Mouse (Mus musculus) MEL (cell line): Measurements from ENCODE around the gene Tmem11. TPM values are rescaled to one million over a fixed set of nuclear protein-coding genes. Genes with fewer than 3 reads are reported as not detected.

Source experiments
- DNase-seq: peaks from one replicate; pipeline ENCODE4 v3.0.0; 2011; ENCODE audit warnings: low read depth, low spot score
- H3K27ac ChIP-seq: 2 replicates; pipeline ENCODE4 v1.5.1; 2012; ENCODE audit warnings: low read depth, mild to moderate bottlenecking, control low read depth, low read length, moderate library complexity; ENCODE audit not compliant: control insufficient read depth
- H3K27me3 ChIP-seq, 2 experiments: fragments of 150-350 bp in 1 of 2; sonication (generic) in 1 of 2; 2 replicates each; pipeline ENCODE4 v1.6.1; 2012; ENCODE audit warnings: low read length in 2 of 2, mild to moderate bottlenecking in 2 of 2, improper control_type of control experiment in 1 of 2, moderate library complexity in 1 of 2; ENCODE audit not compliant: insufficient read depth in 2 of 2, control insufficient read depth in 1 of 2
- H3K36me3 ChIP-seq, 2 experiments: 2 replicates each; pipeline ENCODE4 v1.6.1; 2012 to 2014; ENCODE audit warnings: low read length in 2 of 2, improper control_type of control experiment in 1 of 2, inconsistent platforms in 1 of 2, mild to moderate bottlenecking in 1 of 2; ENCODE audit not compliant: insufficient read depth in 2 of 2, control insufficient read depth in 1 of 2
- H3K4me1 ChIP-seq, 2 experiments: fragments of 150-350 bp in 1 of 2; sonication (generic) in 1 of 2; 2 replicates each; pipeline ENCODE4 v1.6.1; 2012; ENCODE audit warnings: low read length in 2 of 2, improper control_type of control experiment in 1 of 2, mild to moderate bottlenecking in 1 of 2; ENCODE audit not compliant: insufficient read depth in 2 of 2, control insufficient read depth in 1 of 2
- H3K4me3 ChIP-seq, 2 experiments: fragments of 150-350 bp in 1 of 2; sonication (generic) in 1 of 2; 2 replicates each; pipeline ENCODE4 v1.5.1; 2012; ENCODE audit warnings: low read depth in 2 of 2, low read length in 2 of 2, mild to moderate bottlenecking in 2 of 2, moderate library complexity in 2 of 2, control low read depth in 1 of 2, improper control_type of control experiment in 1 of 2; ENCODE audit not compliant: control insufficient read depth in 1 of 2, insufficient read depth in 1 of 2
- H3K79me2 ChIP-seq: 2 replicates; pipeline ENCODE4 v1.6.1; 2012; ENCODE audit warnings: mild to moderate bottlenecking, low read length, moderate library complexity; ENCODE audit not compliant: control insufficient read depth, poor library complexity, insufficient read depth
- H3K9ac ChIP-seq: 2 replicates; pipeline ENCODE4 v1.6.1; 2012; ENCODE audit warnings: low read depth, mild to moderate bottlenecking, control low read depth, low read length, moderate library complexity; ENCODE audit not compliant: control insufficient read depth, poor library complexity, severe bottlenecking
- H3K9me3 ChIP-seq: fragments of 150-350 bp; sonication (generic); replicated peaks from 2 replicates; pipeline ENCODE4 v1.6.1; 2012; ENCODE audit warnings: mild to moderate bottlenecking, low read length, improper control_type of control experiment, moderate library complexity; ENCODE audit not compliant: insufficient read depth
- BHLHE40 ChIP-seq: IDR thresholded peaks from 2 replicates; pipeline ENCODE4 v1.6.1; 2012; ENCODE audit warnings: low read depth, mild to moderate bottlenecking, inconsistent platforms, low read length, improper control_type of control experiment, borderline replicate concordance
- CHD1 ChIP-seq: IDR thresholded peaks from 2 replicates; pipeline ENCODE4 v1.6.1; 2012; ENCODE audit warnings: low read depth, mild to moderate bottlenecking, inconsistent platforms, low read length, improper control_type of control experiment
- CHD2 ChIP-seq: IDR thresholded peaks from 2 replicates; pipeline ENCODE4 v1.6.1; 2011; ENCODE audit warnings: low read length, improper control_type of control experiment
- CTCF ChIP-seq, 3 experiments: IDR thresholded peaks in 2 of 3; conservative IDR thresholded peaks in 1 of 3; 2 replicates each; pipeline ENCODE4 v1.5.1; 2011 to 2012; ENCODE audit warnings: low read length in 3 of 3, low read depth in 2 of 3, mild to moderate bottlenecking in 2 of 3, improper control_type of control experiment in 1 of 3, inconsistent platforms in 1 of 3, mixed read lengths in 1 of 3, moderate library complexity in 1 of 3; ENCODE audit not compliant: control insufficient read depth in 1 of 3, insufficient read depth in 1 of 3, poor library complexity in 1 of 3, severe bottlenecking in 1 of 3
- HCFC1 ChIP-seq: IDR thresholded peaks from 2 replicates; pipeline ENCODE4 v1.6.1; 2012; ENCODE audit warnings: low read depth, mild to moderate bottlenecking, inconsistent platforms, low read length, improper control_type of control experiment, moderate library complexity
- JUND ChIP-seq: IDR thresholded peaks from 2 replicates; pipeline ENCODE4 v1.6.1; 2011; ENCODE audit warnings: low read depth, mild to moderate bottlenecking, improper control_type of control experiment, low read length
- KAT2A ChIP-seq: conservative IDR thresholded peaks from 2 replicates; pipeline ENCODE4 v1.6.1; 2012; ENCODE audit warnings: low read depth, low read length, improper control_type of control experiment, inconsistent platforms
- MAX ChIP-seq: IDR thresholded peaks from 2 replicates; pipeline ENCODE4 v1.6.1; 2011; ENCODE audit warnings: low read length, improper control_type of control experiment
- MEF2A ChIP-seq: IDR thresholded peaks from 2 replicates; pipeline ENCODE4 v1.6.1; 2014; ENCODE audit warnings: low read depth, mild to moderate bottlenecking, inconsistent platforms, low read length, improper control_type of control experiment; ENCODE audit not compliant: poor library complexity, insufficient replicate concordance, severe bottlenecking; ENCODE audit errors: extremely low read depth
- MYB ChIP-seq: IDR thresholded peaks from 2 replicates; pipeline ENCODE4 v1.6.1; 2011; ENCODE audit warnings: mild to moderate bottlenecking, low read depth, low read length, improper control_type of control experiment
- MYC ChIP-seq: IDR thresholded peaks from 2 replicates; pipeline ENCODE4 v1.6.1; 2011; ENCODE audit warnings: low read depth, mild to moderate bottlenecking, low read length, improper control_type of control experiment, moderate library complexity
- NRF1 ChIP-seq: IDR thresholded peaks from 2 replicates; pipeline ENCODE4 v1.6.1; 2014; ENCODE audit warnings: low read depth, mild to moderate bottlenecking, inconsistent platforms, low read length, improper control_type of control experiment, moderate library complexity; ENCODE audit not compliant: poor library complexity, insufficient read depth, severe bottlenecking
- POLR2A ChIP-seq, 2 experiments: IDR thresholded peaks; 2 replicates each; pipeline ENCODE4 v1.6.1; 2011 to 2012; ENCODE audit warnings: low read length in 2 of 2, mild to moderate bottlenecking in 2 of 2, control low read depth in 1 of 2, improper control_type of control experiment in 1 of 2, low read depth in 1 of 2, moderate library complexity in 1 of 2; ENCODE audit not compliant: control insufficient read depth in 1 of 2, insufficient read depth in 1 of 2, poor library complexity in 1 of 2
- POLR2AphosphoS2 ChIP-seq: IDR thresholded peaks from 2 replicates; pipeline ENCODE4 v1.6.1; 2011; ENCODE audit warnings: low read length, improper control_type of control experiment
- RCOR1 ChIP-seq: IDR thresholded peaks from 2 replicates; pipeline ENCODE4 v1.6.1; 2012; ENCODE audit warnings: low read depth, mild to moderate bottlenecking, inconsistent platforms, low read length, improper control_type of control experiment
- TCF12 ChIP-seq: IDR thresholded peaks from 2 replicates; pipeline ENCODE4 v1.6.1; 2014; ENCODE audit warnings: low read depth, mild to moderate bottlenecking, inconsistent platforms, low read length, improper control_type of control experiment, moderate library complexity
- USF2 ChIP-seq, 2 experiments: IDR thresholded peaks; 2 replicates each; pipeline ENCODE4 v1.6.1; 2011 to 2012; ENCODE audit warnings: improper control_type of control experiment in 2 of 2, low read length in 2 of 2, borderline replicate concordance in 1 of 2, inconsistent platforms in 1 of 2, low read depth in 1 of 2, mild to moderate bottlenecking in 1 of 2; ENCODE audit not compliant: insufficient read depth in 1 of 2
- ZKSCAN1 ChIP-seq: IDR thresholded peaks from 2 replicates; pipeline ENCODE4 v1.6.1; 2012; ENCODE audit warnings: low read depth, mild to moderate bottlenecking, inconsistent platforms, low read length, improper control_type of control experiment, moderate library complexity
- ZMIZ1 ChIP-seq: IDR thresholded peaks from 2 replicates; pipeline ENCODE4 v1.6.1; 2012; ENCODE audit warnings: low read depth, mild to moderate bottlenecking, inconsistent platforms, low read length, improper control_type of control experiment, moderate library complexity
- ZNF384 ChIP-seq: IDR thresholded peaks from 2 replicates; pipeline ENCODE4 v1.6.1; 2012; ENCODE audit warnings: low read depth, mild to moderate bottlenecking, inconsistent platforms, low read length, improper control_type of control experiment
- polyA plus RNA-seq, 2 experiments: library from polyadenylated mRNA; stranded (reverse) in 1 of 2; unstranded in 1 of 2; fragments of >175 nt in 1 of 2; fragments of >200 nt in 1 of 2; gene quantifications; 2 replicates each; pipeline versions ENCODE4 v1.2.1 to v1.2.4; 2012; ENCODE audit warnings: low replicate concordance in 2 of 2, low read depth in 1 of 2; ENCODE audit not compliant: insufficient read length in 2 of 2, insufficient read depth in 1 of 2, missing spikeins in 1 of 2
- total RNA-seq: library from RNA; depleted of rRNA; stranded (reverse); fragments of 300-350 nt; gene quantifications from 2 replicates; pipeline ENCODE4 v1.2.3, GENCODE M21; 2012

The Tmem11 gene
- total and polyA plus RNA-seq, 3 experiments = 117 to 125 TPM; not detected in 1

DNA sequence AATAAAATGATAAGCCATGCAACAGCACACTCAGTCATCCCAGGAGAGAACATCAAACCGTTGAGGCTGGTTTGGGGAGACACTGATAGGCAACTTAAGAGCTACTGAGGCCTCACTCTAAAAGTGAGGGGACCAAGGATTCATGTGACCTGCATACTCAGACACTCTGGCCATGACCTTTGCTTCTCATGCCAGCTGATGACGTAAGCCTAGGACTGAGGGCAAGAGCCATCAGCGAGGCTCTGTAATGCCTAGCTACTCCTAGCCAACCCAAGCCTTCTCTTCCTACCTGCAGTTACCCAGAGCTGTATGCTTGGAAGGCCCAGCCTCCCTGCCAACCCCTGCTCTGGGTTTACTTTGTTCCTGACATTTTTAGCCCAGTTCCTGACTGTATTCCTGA lies 17.1 kb downstream of the Tmem11 start:
- DNase-seq = no peak
- Histone ChIP-seq H3K9ac (no peak overlapping the region), H3K9me3 (no peaks in the 10 kb centered on the region), H3K4me1 (no peaks in the 10 kb centered on the region), H3K4me3 (no peak overlapping the region), H3K79me2 (peaks cover 25% of the 10 kb centered on the region), H3K27me3 (no peaks in the 10 kb centered on the region), H3K36me3 (peaks cover 0 to 18% of the 10 kb centered on the region in 2 experiments; a peak in 2 of 4 replicates), H3K27ac (no peak overlapping the region)
- no peak for TF ChIP-seq RCOR1
- peak; percentile 78 for TF ChIP-seq POLR2AphosphoS2

DNA sequence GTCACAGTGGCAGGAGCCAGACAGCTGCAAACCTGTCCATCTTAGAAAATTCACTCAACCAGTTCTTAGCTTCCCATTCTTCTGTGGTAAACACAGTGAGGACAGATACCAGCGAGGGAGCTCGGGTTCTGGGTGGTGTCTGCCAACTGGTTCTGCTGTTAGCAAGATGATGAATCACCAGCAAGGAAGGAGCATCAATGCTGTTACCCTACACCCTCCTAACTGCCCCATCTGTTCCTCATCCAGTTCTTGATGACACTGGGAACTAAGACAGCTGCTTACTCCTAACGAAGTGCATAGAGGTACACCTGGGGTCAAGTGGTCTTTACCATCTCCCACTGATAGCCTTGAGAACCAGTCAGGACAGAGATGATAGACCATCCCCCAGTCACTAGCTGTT lies 22.5 kb downstream of the Tmem11 start:
- H3K36me3 ChIP-seq = peaks cover 0 to 11% of the 10 kb centered on the region in 2 experiments; a peak in 2 of 4 replicates

DNA sequence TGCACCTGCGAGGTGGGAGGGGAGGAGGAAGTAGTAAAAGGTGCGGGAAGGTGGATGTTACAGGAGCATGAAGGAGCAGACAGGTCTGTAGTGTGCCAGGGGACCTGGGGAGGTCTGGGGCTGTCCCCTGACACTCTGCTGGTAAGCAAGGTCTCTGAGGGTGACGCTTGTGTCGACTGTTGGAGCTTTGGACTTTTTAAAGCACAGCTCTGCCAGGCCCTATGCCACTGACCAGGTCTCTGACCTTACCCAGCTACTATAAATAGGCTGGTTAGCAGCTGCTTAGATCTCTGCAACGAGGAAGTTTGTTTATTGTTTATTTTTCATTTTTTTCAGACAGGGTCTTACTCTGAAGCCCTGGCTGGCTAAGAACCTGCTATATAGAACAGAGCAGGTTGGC lies 33.7 kb downstream of the Tmem11 start:
- DNase-seq = no peak
- no peaks in the 10 kb centered on the region for H3K27me3 ChIP-seq
- H3K9me3 ChIP-seq = no peaks in the 10 kb centered on the region
- no peaks in the 10 kb centered on the region for H3K4me1 ChIP-seq
- peaks cover 0 to 10% of the 10 kb centered on the region in 2 experiments; a peak in 2 of 4 replicates for H3K36me3 ChIP-seq
- H3K79me2 ChIP-seq = no peaks in the 10 kb centered on the region
- H3K9ac ChIP-seq = no peak overlapping the region
- no peak overlapping the region for H3K4me3 ChIP-seq
- no peak overlapping the region for H3K27ac ChIP-seq
- TF ChIP-seq KAT2A = no peak
- no peak for TF ChIP-seq ZNF384
- TF ChIP-seq MYB = no peak
- no peak for TF ChIP-seq RCOR1

More for the DNA sequence above, 22.5 kb downstream of the Tmem11 start:
- H3K9ac ChIP-seq = no peak overlapping the region
- TF ChIP-seq KAT2A = no peak
- no peak for TF ChIP-seq ZMIZ1
- no peak for TF ChIP-seq MAX
- no peak overlapping the region for H3K4me3 ChIP-seq
- no peaks in the 10 kb centered on the region for H3K4me1 ChIP-seq
- H3K27me3 ChIP-seq = no peaks in the 10 kb centered on the region
- H3K79me2 ChIP-seq = no peaks in the 10 kb centered on the region
- no peak for DNase-seq
- no peak overlapping the region for H3K27ac ChIP-seq
- no peaks in the 10 kb centered on the region for H3K9me3 ChIP-seq

DNA sequence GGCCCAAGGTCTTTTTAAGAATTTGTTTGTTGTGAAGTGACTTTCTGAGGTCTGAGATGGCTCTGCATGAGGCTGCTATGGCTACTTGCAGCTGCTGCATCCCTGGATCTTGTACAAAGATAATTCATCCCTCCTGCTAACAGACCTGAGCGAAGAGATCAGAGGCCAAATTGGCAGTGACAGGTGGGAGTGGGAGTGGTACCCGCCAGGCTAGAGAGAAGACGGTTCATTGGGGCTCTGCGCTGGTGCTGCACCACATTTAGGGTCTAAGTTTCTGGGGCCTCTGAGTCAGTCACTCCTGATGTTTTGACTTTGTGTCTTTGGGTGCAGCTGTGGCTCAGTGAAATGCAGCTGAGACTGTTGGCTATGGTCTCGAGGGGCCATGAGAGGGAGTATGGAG lies 35.7 kb downstream of the Tmem11 start:
- H3K27ac ChIP-seq = no peak overlapping the region
- no peaks in the 10 kb centered on the region for H3K27me3 ChIP-seq
- H3K4me1 ChIP-seq = no peaks in the 10 kb centered on the region
- H3K9ac ChIP-seq = no peak overlapping the region
- DNase-seq = no peak
- peaks cover 0 to 4% of the 10 kb centered on the region in 2 experiments; a peak in 2 of 4 replicates for H3K36me3 ChIP-seq
- peaks cover 2% of the 10 kb centered on the region; the same call in 1 of the 2 replicates for H3K79me2 ChIP-seq
- no peaks in the 10 kb centered on the region for H3K9me3 ChIP-seq
- H3K4me3 ChIP-seq = no peak overlapping the region
- no peak for TF ChIP-seq NRF1
- TF ChIP-seq POLR2AphosphoS2 = no peak
- no peak for TF ChIP-seq BHLHE40
- no peak for TF ChIP-seq JUND
- no peak for TF ChIP-seq ZKSCAN1
- TF ChIP-seq USF2 (IDR thresholded peaks at IDR 0.05; ENCODE audit: borderline replicate concordance in 1 of 2, insufficient read depth in 1 of 2, low read depth in 1 of 2, low read length in 2 of 2) = no peak
- no peak for TF ChIP-seq POLR2A (IDR thresholded peaks at IDR 0.05; ENCODE audit: control insufficient read depth in 1 of 2, insufficient read depth in 1 of 2, low read depth in 1 of 2, low read length in 2 of 2, poor library complexity in 1 of 2)
- TF ChIP-seq MEF2A = no peak
- no peak for TF ChIP-seq HCFC1
- no peak for TF ChIP-seq CTCF (IDR thresholded peaks at IDR 0.05 in 2 of 3, conservative IDR thresholded peaks at IDR 0.05 in 1 of 3; ENCODE audit: control insufficient read depth in 1 of 3, insufficient read depth in 1 of 3, low read depth in 2 of 3, low read length in 3 of 3, poor library complexity in 1 of 3, severe bottlenecking in 1 of 3)
- no peak for TF ChIP-seq MYB
- no peak for TF ChIP-seq TCF12
- no peak for TF ChIP-seq CHD2
- no peak for TF ChIP-seq CHD1
- no peak for TF ChIP-seq MYC
